Mouse (Mus musculus) right cerebral cortex, postnatal 4 days (tissue): Measurements from ENCODE around the gene Ranbp1.
"Not testable (repeated sequence)": the region's sequence is repeated elsewhere in the genome, so short reads cannot be mapped to it uniquely, and the experiment has no call there.

ENCODE experiments used
- DNase-seq: peaks from one replicate; pipeline ENCODE4 v3.0.0-alpha.2; 2022

Gene Ranbp1

DNA sequence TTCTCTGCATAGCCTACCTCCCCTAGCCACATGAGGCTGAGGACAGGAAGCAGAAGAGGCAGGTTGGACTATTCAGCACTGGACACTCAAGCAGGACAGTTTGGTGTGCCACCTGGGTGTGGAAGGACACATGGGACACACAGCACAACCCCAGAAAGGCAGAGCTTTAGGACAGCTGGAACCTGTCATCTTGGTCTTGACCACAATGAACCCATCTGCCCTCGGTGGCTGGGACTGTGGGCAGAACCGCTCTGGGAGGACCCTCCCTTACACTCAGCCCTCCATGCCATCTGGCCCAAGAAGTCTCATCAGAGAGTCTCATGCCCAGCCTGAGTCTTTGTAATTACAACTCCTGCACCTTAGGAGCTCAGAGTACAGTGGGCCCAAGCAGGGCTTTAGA lies 48.5 kb downstream of the Ranbp1 start:
- DNase-seq, result no peak

GRCm38 (mm10) chr16:18198365-18199098 lies 50.0 kb downstream of the Ranbp1 start:
- no peak for DNase-seq

GRCm38 (mm10) chr16:18197881-18198280 lies 50.7 kb downstream of the Ranbp1 start:
- DNase-seq, result no peak

GRCm38 (mm10) chr16:18195561-18195960 lies 53.0 kb downstream of the Ranbp1 start:
- DNase-seq, result not testable (repeated sequence)

GRCm38 (mm10) chr16:18195068-18195467 lies 53.5 kb downstream of the Ranbp1 start:
- no peak for DNase-seq

DNA sequence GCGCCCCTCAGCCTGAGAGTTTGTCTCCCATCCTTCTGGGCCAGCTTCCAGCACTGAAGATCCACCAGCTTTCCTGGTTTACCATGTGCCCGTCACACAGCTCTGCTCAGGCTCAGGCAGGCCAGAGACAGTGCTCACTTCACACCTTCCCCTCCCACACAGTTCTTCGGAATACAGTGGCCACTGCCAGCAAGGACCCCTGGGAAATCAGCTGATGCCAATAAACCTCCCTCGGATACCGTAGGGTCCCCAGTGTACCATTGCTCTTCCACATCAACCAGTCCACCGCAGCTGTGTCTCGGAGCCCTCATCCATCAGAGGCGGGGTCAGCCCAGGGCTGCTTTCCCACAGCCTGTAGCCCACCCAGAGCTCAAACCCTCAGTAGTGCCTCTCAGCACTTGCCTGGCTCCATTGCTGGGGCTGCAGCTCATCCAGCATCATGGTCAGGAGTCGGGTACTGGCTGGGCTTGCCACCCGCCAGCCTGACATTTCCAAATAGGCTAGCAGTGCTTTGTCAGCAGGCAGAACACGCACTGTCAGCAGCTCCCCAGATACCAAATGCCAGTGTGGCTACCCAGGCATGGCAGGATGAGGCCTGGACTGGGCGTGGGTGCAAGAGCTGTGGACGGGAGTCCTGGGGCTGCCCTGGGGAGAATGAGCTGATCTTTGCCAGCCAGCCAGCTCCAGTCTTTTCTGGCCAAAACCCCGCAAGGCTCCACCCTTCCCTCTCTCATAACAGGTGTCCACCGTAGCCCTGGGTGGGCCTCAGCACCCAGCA lies 54.1 kb downstream of the Ranbp1 start:
- no peak for DNase-seq

DNA sequence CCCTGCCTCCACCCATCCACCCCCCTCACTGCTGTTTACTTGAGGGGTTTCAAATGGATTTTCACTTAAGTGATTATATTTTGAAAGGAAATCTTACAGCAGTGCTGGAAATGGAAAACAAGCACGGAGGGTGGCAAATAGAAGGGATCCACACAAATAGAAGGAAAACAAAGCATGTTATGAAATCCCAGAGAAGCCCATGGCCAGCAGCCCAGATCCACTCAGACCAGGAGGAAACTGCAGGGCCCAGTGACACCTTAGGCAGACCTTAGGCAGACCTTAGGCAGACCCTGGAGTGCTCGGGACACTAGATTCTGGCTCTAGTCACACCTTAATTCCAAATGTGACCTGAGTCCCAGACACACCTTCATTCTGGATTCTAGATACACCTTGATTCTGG lies 57.5 kb downstream of the Ranbp1 start:
- no peak for DNase-seq
